Mouse (Mus musculus) layer of hippocampus, adult 18-20 months (tissue): ENCODE results near the gene Nodal. TPM values are rescaled to one million over a fixed set of nuclear protein-coding genes. Genes with fewer than 3 reads are reported as not detected.

Experiments
- total RNA-seq, 2 experiments: library from RNA; stranded (reverse); gene quantifications; 2 replicates each; pipeline ENCODE4 v1.2.3; 2021

Nodal gene
- total RNA-seq, 2 experiments from 2014 or later = 0.20 TPM; not detected in 1

Other genes with a start within 250 kb of the Nodal start
- 10 to 100 TPM in 1 of 2 experiments, 1 to 10 TPM in 1; 8.2 to 12.3 TPM for gene Tbata, start 246.0 kb upstream of the Nodal start, total RNA-seq
- 1 to 10 TPM; 1.2 to 1.4 TPM for gene Adamts14, start 144.5 kb upstream of the Nodal start, total RNA-seq
- gene Prf1, start 120.1 kb upstream of the Nodal start, total RNA-seq = not detected
- gene Pald1, start 34.4 kb upstream of the Nodal start, total RNA-seq = 10 to 100 TPM; 10.8 to 11.4 TPM
- gene Eif4ebp2, start 34.7 kb downstream of the Nodal start, total RNA-seq = 10 to 100 TPM; 55.7 to 56.2 TPM
- gene Lrrc20, start 57.8 kb downstream of the Nodal start, total RNA-seq = 10 to 100 TPM; 23.2 to 25.2 TPM
- gene Npffr1, start 177.5 kb downstream of the Nodal start, total RNA-seq = 1 to 10 TPM; 4.5 to 5.8 TPM
- 100 to 1,000 TPM; 101 to 109 TPM for gene Ppa1, start 230.6 kb downstream of the Nodal start, total RNA-seq